Mouse (Mus musculus) forebrain, postnatal 0 days (tissue): ENCODE data around the gene Lif. TPM values are rescaled to one million over a fixed set of nuclear protein-coding genes. Genes with fewer than 3 reads are reported as not detected.

Source experiments
- ATAC-seq: fragments of 200-750 bp; cut with Nextera tagmentation; 2 replicates; pipeline ENCODE4 v1.8.0; 2017; ENCODE audit warnings: mild to moderate bottlenecking, moderate library complexity
- DNase-seq: peaks from one replicate; pipeline ENCODE4 v3.0.0-alpha.2; 2015
- H3K27ac ChIP-seq: fragments of 300-500 bp; sonication (generic); 2 replicates; pipeline ENCODE4 v1.5.1; 2014; ENCODE audit warnings: low read depth, mild to moderate bottlenecking, antibody characterized with exemption, low read length, moderate library complexity, mixed read lengths
- H3K27me3 ChIP-seq: fragments of 300-500 bp; sonication (generic); 2 replicates; pipeline ENCODE4 v1.6.1; 2014; ENCODE audit warnings: mild to moderate bottlenecking, low read length, mixed read lengths; ENCODE audit not compliant: insufficient read depth
- H3K36me3 ChIP-seq: fragments of 300-500 bp; sonication (generic); 2 replicates; pipeline ENCODE4 v1.6.1; 2014; ENCODE audit warnings: mild to moderate bottlenecking, moderate library complexity; ENCODE audit not compliant: insufficient read depth
- H3K4me1 ChIP-seq: fragments of 300-500 bp; sonication (generic); 2 replicates; pipeline ENCODE4 v1.6.1; 2014; ENCODE audit warnings: antibody characterized with exemption; ENCODE audit not compliant: insufficient read depth
- H3K4me2 ChIP-seq: fragments of 300-500 bp; sonication (generic); 2 replicates; pipeline ENCODE4 v1.6.1; 2014; ENCODE audit warnings: low read depth, mild to moderate bottlenecking, moderate library complexity
- H3K4me3 ChIP-seq: fragments of 300-500 bp; sonication (generic); 2 replicates; pipeline ENCODE4 v1.5.1; 2014; ENCODE audit warnings: low read depth, low read length, mixed read lengths
- H3K9ac ChIP-seq: fragments of 300-500 bp; sonication (generic); 2 replicates; pipeline ENCODE4 v1.6.1; 2014; ENCODE audit warnings: mild to moderate bottlenecking
- H3K9me3 ChIP-seq: fragments of 300-500 bp; sonication (generic); 2 replicates; pipeline ENCODE4 v1.6.1; 2016; ENCODE audit warnings: low read length
- CTCF ChIP-seq: sonication (generic); IDR thresholded peaks from 2 replicates; pipeline ENCODE4 v1.5.1; 2016; ENCODE audit warnings: antibody characterized with exemption, control low read depth, low read depth
- WGBS: fragments of 180-500 bp; shearing (Covaris S2); extraction: QIAGEN DNeasy Blood & Tissue Kit; methylation state at CpG from one replicate; pipeline ENCODE4 v1.1.7; 2014; 5-methylcytosine and 5-hydroxymethylcytosine counted together
- polyA plus RNA-seq: library from polyadenylated mRNA; unstranded; fragments of >200 nt; fragmentation: Nextera tagmentation; extraction: Ambion mirVana; gene quantifications from 2 replicates; pipeline ENCODE4 v1.2.1, GENCODE M21; 2015
- total RNA-seq: library from RNA; depleted of rRNA; stranded (reverse); fragments of >200 nt; gene quantifications from 2 replicates; pipeline ENCODE4 v1.2.3, GENCODE M21; 2014

The Lif gene
- total and polyA plus RNA-seq, 2 experiments from 2014 or later = 0.22 to 0.43 TPM

DNA sequence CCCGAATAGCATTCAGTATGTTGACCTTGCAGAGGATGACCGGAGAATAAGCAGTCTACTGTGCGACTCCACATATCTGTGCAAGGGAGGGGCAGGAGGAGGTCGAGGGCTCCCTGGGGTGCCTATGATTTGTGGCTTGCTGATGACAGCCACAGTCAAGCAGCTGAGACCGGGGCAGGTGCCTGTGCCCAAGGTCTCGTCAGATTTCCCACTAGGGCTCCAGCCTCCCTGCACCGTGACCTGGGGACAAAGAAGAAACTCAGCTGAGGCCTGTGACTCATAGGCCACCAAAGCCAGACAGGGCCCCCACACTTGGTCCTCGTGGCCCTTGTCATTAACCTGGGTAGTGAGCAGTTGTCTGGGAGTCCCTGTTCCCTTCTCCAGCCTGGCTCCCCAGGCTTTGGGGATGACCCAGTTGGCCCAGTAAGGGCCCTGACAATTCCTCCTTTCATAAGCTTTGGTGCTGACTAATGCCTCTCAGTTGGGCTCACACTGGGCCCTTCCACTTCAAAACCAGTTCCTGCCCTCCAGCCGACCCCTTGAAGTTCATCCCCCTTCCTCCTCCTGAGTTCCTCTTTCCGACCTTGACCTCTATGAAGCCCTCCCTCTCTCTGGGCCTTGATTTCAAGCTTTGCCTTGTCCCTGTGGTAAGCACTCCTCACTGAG lies 39.4 kb downstream of the Lif start:
- no peak for TF ChIP-seq CTCF
- WGBS = 82% methylated on average over 10 of the region's 10 CpGs
- Histone ChIP-seq H3K4me2 (no peak overlapping the region), H3K27me3 (no peaks in the 10 kb centered on the region), H3K4me3 (no peak overlapping the region), H3K9me3 (no peaks in the 10 kb centered on the region), H3K9ac (no peak overlapping the region), H3K36me3 (no peaks in the 10 kb centered on the region), H3K27ac (no peak overlapping the region), H3K4me1 (no peaks in the 10 kb centered on the region)
- no peak for ATAC-seq
- DNase-seq = no peak

DNA sequence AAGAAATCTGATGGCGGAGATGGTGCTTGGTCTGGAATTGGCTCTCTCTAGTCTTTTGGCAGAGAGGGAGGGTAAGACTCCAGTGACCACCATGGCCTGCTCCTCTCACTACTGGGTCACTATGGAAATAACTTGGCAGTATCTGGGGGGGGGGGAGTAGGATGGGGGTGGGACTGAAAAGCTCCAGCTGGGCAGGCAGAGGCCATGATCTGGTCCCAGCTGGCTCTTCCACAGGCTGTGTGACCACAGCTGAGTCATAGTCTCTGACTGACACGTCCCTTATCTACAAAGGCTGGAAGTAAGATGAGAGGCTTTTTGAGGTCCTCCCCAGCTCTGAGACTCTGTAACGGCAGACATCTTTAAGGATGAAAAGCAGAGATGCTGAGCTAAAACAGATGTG lies 40.4 kb downstream of the Lif start:
- TF ChIP-seq CTCF = no peak
- ATAC-seq (no peak), DNase-seq (no peak)
- no peak overlapping the region for H3K4me2 ChIP-seq
- H3K27me3 ChIP-seq = no peaks in the 10 kb centered on the region
- H3K4me3 ChIP-seq = no peak overlapping the region
- H3K4me1 ChIP-seq = no peaks in the 10 kb centered on the region
- H3K27ac ChIP-seq = no peak overlapping the region
- 85% methylated on average over 3 of the region's 3 CpGs for WGBS
- no peaks in the 10 kb centered on the region for H3K36me3 ChIP-seq
- H3K9ac ChIP-seq = no peak overlapping the region
- H3K9me3 ChIP-seq = no peaks in the 10 kb centered on the region

DNA sequence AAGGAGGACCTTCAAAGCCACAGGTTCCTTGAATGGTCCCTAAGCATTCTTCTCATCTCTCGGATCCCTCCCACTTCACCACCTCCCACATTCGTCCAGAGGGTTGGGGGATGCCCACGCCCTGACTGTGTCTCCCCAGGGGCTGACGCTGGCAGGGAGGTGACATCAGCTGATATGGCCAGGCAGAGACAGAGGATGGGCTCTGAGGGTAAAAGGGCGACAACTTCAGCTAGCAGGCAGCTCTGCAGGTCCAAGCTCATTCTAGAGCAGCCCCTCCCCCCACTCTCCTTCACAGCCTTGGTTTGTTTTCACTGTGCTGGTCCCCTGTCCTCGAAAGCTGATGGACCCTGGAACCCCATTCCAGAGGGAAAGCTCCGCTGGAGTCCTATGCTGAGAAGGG lies 41.3 kb downstream of the Lif start:
- DNase-seq = no peak
- H3K9ac ChIP-seq = no peak overlapping the region
- H3K27ac ChIP-seq = no peak overlapping the region
- H3K4me2 ChIP-seq = no peak overlapping the region
- no peaks in the 10 kb centered on the region for H3K27me3 ChIP-seq
- TF ChIP-seq CTCF = no peak
- no peaks in the 10 kb centered on the region for H3K4me1 ChIP-seq
- H3K36me3 ChIP-seq = no peaks in the 10 kb centered on the region
- 52% methylated on average over 7 of the region's 7 CpGs for WGBS
- H3K4me3 ChIP-seq = no peak overlapping the region
- no peaks in the 10 kb centered on the region for H3K9me3 ChIP-seq
- no peak for ATAC-seq

DNA sequence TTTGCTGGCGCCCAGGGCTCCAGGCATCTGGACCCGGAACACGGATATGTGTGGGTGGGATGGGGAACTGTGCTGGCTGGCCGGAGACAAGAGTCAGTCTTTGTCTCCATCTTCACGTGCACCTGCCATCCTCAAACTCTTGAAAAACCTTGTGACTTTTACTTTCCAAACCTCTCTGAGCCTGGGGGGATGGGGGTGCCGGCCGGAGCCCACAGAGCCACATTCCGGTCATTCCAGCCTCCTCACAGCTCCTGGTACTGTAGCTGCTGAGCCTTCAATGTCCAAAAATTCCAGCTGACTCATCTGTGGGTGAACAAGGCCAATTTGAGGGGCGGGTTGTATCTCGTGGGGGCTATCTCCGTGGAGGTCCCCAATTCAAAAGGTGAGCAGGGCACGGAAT lies 41.8 kb downstream of the Lif start:
- Histone ChIP-seq H3K4me3 (no peak overlapping the region), H3K36me3 (no peaks in the 10 kb centered on the region), H3K9ac (no peak overlapping the region), H3K4me2 (no peak overlapping the region), H3K9me3 (no peaks in the 10 kb centered on the region), H3K4me1 (no peaks in the 10 kb centered on the region), H3K27me3 (no peaks in the 10 kb centered on the region), H3K27ac (no peak overlapping the region)
- no peak for TF ChIP-seq CTCF
- DNase-seq (no peak), ATAC-seq (no peak)
- WGBS = 59% methylated on average over 12 of the region's 12 CpGs

- H3K9me3 ChIP-seq = no peaks in the 10 kb centered on the region
- 66% methylated on average over 14 of the region's 14 CpGs for WGBS
- no peak overlapping the region for H3K4me2 ChIP-seq
- ATAC-seq (no peak), DNase-seq (no peak)
- H3K36me3 ChIP-seq = no peaks in the 10 kb centered on the region
- no peak overlapping the region for H3K4me3 ChIP-seq
- no peaks in the 10 kb centered on the region for H3K4me1 ChIP-seq
- no peaks in the 10 kb centered on the region for H3K27me3 ChIP-seq
- TF ChIP-seq CTCF = no peak
- H3K9ac ChIP-seq = no peak overlapping the region
- no peak overlapping the region for H3K27ac ChIP-seq
Measured at GRCm38 (mm10) chr11:4299735-4300474, 42.5 kb downstream of the Lif start.

DNA sequence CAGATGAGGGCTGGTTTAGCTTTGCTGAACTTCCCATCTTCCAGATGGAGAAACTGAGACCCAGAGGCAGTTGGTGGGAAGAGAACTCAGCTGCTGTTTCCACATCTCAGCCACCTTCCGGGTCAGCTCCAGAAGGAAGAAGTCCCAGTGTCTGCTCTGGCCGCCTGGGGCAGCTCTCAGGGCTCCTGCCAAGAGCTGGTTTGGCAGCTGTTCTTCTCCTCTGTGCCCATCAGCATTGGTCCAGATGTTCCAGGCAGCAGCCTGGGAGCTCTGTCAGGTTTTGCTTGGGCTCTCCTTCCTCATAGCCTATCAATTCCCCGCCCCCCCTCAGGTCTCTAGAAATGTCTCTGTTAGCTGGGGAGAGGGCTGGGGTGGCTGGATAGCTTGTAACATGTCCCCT lies 43.3 kb downstream of the Lif start:
- Histone ChIP-seq H3K27ac (no peak overlapping the region), H3K9me3 (no peaks in the 10 kb centered on the region), H3K9ac (no peak overlapping the region), H3K4me3 (no peak overlapping the region), H3K27me3 (no peaks in the 10 kb centered on the region), H3K36me3 (no peaks in the 10 kb centered on the region), H3K4me1 (no peaks in the 10 kb centered on the region), H3K4me2 (no peak overlapping the region)
- 72% methylated on average over 3 of the region's 3 CpGs for WGBS
- no peak for TF ChIP-seq CTCF
- no peak for DNase-seq
- no peak for ATAC-seq

DNA sequence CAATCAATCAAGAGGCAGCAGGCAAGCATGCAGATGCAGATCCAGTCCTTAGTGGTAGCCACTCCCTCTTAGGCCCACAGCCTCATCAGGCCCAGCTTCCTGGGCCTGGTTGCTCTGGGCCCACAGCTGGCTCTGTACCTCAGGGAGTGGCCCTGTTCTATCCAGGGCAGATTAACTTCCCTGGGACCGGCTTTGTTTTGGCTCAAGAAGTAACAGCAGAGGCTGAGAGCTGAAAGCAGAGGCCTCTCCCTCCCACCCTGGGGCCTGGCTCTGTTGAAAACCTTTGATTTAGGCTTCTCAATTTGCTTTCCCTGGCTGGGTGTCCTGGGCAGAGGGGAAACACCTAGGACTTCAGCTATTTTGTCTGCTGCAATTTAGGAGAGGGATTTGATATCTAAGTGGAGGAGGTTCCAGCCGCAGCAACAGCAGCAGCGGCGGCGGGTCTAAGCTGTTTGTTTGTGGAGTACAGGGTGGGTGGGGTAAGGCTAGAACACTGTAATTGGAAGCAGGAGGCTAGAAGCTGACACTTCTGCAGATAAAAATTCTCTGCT lies 45.1 kb downstream of the Lif start:
- H3K27me3 ChIP-seq = no peaks in the 10 kb centered on the region
- no peaks in the 10 kb centered on the region for H3K36me3 ChIP-seq
- no peak overlapping the region for H3K4me3 ChIP-seq
- TF ChIP-seq CTCF = no peak
- H3K27ac ChIP-seq = no peak overlapping the region
- ATAC-seq (no peak), DNase-seq (no peak)
- 29% methylated on average over 5 of the region's 5 CpGs for WGBS
- H3K4me2 ChIP-seq = no peak overlapping the region
- H3K9ac ChIP-seq = no peak overlapping the region
- no peaks in the 10 kb centered on the region for H3K4me1 ChIP-seq
- no peaks in the 10 kb centered on the region for H3K9me3 ChIP-seq
